Mouse (Mus musculus) spleen, adult 2 months (tissue): ENCODE data around the gene Ndufa13.

Source experiments
- CTCF ChIP-seq: fragments of 200-500 bp; IDR thresholded peaks from 2 replicates; pipeline ENCODE4 v1.5.1; 2011; ENCODE audit warnings: mild to moderate bottlenecking, inconsistent platforms; ENCODE audit not compliant: insufficient read depth, insufficient read length, insufficient replicate concordance; ENCODE audit errors: extremely low read depth
- POLR2A ChIP-seq: fragments of 200-500 bp; IDR thresholded peaks from 2 replicates; pipeline ENCODE4 v1.6.1; 2011; ENCODE audit warnings: low read depth, low read length, inconsistent platforms

GRCm38 (mm10) chr8:69887289-69888243, 14.8 kb downstream of the Ndufa13 start, which contains the start of gene Cilp2:
- TF ChIP-seq CTCF (no peak), POLR2A (no peak)
